Mouse (Mus musculus) forebrain, postnatal 0 days (tissue): Measurements from ENCODE around the gene Sds. TPM values are rescaled to one million over a fixed set of nuclear protein-coding genes. Genes with fewer than 3 reads are reported as not detected.

Experiments
- ATAC-seq: fragments of 200-750 bp; cut with Nextera tagmentation; 2 replicates; pipeline ENCODE4 v1.8.0; 2017; ENCODE audit warnings: mild to moderate bottlenecking, moderate library complexity
- DNase-seq: peaks from one replicate; pipeline ENCODE4 v3.0.0-alpha.2; 2015
- H3K27ac ChIP-seq: fragments of 300-500 bp; sonication (generic); 2 replicates; pipeline ENCODE4 v1.5.1; 2014; ENCODE audit warnings: low read depth, mild to moderate bottlenecking, antibody characterized with exemption, low read length, moderate library complexity, mixed read lengths
- H3K27me3 ChIP-seq: fragments of 300-500 bp; sonication (generic); 2 replicates; pipeline ENCODE4 v1.6.1; 2014; ENCODE audit warnings: mild to moderate bottlenecking, low read length, mixed read lengths; ENCODE audit not compliant: insufficient read depth
- H3K36me3 ChIP-seq: fragments of 300-500 bp; sonication (generic); 2 replicates; pipeline ENCODE4 v1.6.1; 2014; ENCODE audit warnings: mild to moderate bottlenecking, moderate library complexity; ENCODE audit not compliant: insufficient read depth
- H3K4me1 ChIP-seq: fragments of 300-500 bp; sonication (generic); 2 replicates; pipeline ENCODE4 v1.6.1; 2014; ENCODE audit warnings: antibody characterized with exemption; ENCODE audit not compliant: insufficient read depth
- H3K4me2 ChIP-seq: fragments of 300-500 bp; sonication (generic); 2 replicates; pipeline ENCODE4 v1.6.1; 2014; ENCODE audit warnings: low read depth, mild to moderate bottlenecking, moderate library complexity
- H3K4me3 ChIP-seq: fragments of 300-500 bp; sonication (generic); 2 replicates; pipeline ENCODE4 v1.5.1; 2014; ENCODE audit warnings: low read depth, low read length, mixed read lengths
- H3K9ac ChIP-seq: fragments of 300-500 bp; sonication (generic); 2 replicates; pipeline ENCODE4 v1.6.1; 2014; ENCODE audit warnings: mild to moderate bottlenecking
- H3K9me3 ChIP-seq: fragments of 300-500 bp; sonication (generic); 2 replicates; pipeline ENCODE4 v1.6.1; 2016; ENCODE audit warnings: low read length
- CTCF ChIP-seq: sonication (generic); IDR thresholded peaks from 2 replicates; pipeline ENCODE4 v1.5.1; 2016; ENCODE audit warnings: antibody characterized with exemption, control low read depth, low read depth
- WGBS: fragments of 180-500 bp; shearing (Covaris S2); extraction: QIAGEN DNeasy Blood & Tissue Kit; methylation state at CpG from one replicate; pipeline ENCODE4 v1.1.7; 2014; 5-methylcytosine and 5-hydroxymethylcytosine counted together
- polyA plus RNA-seq: library from polyadenylated mRNA; unstranded; fragments of >200 nt; fragmentation: Nextera tagmentation; extraction: Ambion mirVana; gene quantifications from 2 replicates; pipeline ENCODE4 v1.2.1, GENCODE M21; 2015
- total RNA-seq: library from RNA; depleted of rRNA; stranded (reverse); fragments of >200 nt; gene quantifications from 2 replicates; pipeline ENCODE4 v1.2.3, GENCODE M21; 2014; rRNA removed

Sds gene
- total RNA-seq (not detected in 2 replicates), polyA plus RNA-seq (not detected in 2 replicates)

DNA sequence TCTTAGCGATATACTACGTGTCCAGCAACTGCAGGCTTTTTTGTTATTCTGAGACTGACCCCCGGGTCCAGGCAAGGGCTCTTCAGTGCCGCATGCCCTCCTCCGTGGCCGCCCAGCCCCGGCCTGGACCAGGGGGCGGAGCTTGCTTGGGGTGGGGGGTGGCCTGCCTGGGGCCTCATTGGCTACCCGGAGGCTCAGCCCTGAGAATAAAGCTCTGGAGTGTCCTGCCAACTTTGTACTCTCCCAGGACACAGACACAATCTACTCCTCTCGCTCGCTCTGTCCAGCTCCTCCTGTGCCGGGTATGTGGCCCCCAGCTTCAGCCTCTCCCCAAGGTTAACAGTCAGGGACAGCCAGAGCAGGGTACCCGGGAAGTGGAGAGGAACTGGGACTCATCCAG is at the start of gene Sds:
Sds (plus strand) TSS at position 231 of the 400 bp plus-strand sequence.
- H3K9ac ChIP-seq: no peak within 1 kb of the TSS
- ATAC-seq: no peak
- TF ChIP-seq CTCF: no peak

DNA sequence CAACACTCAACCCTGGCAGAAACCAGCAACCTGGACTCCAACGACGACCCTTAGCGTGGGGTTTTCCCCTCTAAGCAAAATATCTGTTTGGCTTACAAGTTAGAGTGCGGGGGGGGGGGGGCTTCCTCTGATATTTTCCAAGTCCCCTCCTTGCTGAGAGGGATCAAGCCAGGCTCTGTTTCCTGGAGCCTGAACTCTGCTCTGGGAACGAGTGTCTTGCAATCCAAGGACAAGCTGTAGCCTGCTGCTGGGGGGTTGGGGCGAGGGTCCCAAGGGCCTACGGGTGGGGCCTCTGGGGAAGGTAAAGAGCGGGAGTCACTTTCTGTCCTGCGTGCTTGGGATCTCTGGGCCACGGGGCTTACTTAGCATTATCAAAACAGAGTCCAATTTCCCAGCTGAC is 49.8 kb upstream of the Sds start:
- Histone ChIP-seq H3K4me1 (no peaks in the 10 kb centered on the region), H3K4me3 (no peak overlapping the region), H3K27ac (no peak overlapping the region), H3K27me3 (peaks cover 69% of the 10 kb centered on the region), H3K36me3 (no peaks in the 10 kb centered on the region), H3K9ac (no peak overlapping the region), H3K9me3 (no peaks in the 10 kb centered on the region), H3K4me2 (no peak overlapping the region)
- TF ChIP-seq CTCF: no peak
- ATAC-seq (no peak), DNase-seq (no peak)
- WGBS: 3% methylated on average over 10 of the region's 10 CpGs

More for the DNA sequence above, at the start of gene Sds:
- H3K4me3 ChIP-seq: no peak within 1 kb of the TSS
- no peaks in the 10 kb centered on the region; the same call in 1 of the 2 replicates for H3K27me3 ChIP-seq
- no peak within 1 kb of the TSS for H3K4me2 ChIP-seq
- 12% methylated on average over 13 of the region's 13 CpGs for WGBS
- no peaks in the 10 kb centered on the region for H3K36me3 ChIP-seq
- H3K27ac ChIP-seq: no peak within 1 kb of the TSS
- no peaks in the 10 kb centered on the region for H3K4me1 ChIP-seq
- no peaks in the 10 kb centered on the region for H3K9me3 ChIP-seq
- DNase-seq: no peak

DNA sequence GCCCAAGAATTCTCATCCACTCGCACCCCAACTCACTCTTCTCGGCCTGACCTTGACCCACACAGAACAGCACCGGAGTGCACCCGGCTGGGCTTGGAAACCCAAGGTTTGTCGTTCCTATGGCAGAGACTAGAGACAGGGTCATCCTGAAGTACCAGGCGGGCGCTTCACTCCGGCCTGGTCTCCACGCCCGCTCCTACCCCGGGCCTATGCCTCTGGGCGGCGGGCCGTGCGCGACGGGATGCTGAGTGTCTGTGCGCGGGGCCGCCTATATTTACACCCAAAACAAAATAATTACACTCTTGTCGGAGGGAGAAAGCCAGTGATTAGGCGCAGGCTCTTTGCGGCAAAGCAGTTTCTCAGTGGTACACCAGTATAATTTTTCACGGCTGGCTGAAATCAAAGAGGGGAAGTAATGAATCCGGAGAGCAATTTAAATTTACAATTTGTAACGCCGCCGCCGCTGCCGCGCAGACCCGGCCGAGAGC is 48.8 kb upstream of the Sds start:
- Histone ChIP-seq H3K36me3 (no peaks in the 10 kb centered on the region), H3K9me3 (no peaks in the 10 kb centered on the region), H3K4me3 (peak overlapping the region; percentile 7; the same call in 1 of the 2 replicates), H3K9ac (0 out of 2 replicates have a peak overlapping the region, but pooled peaks have one; percentile 3), H3K27me3 (peaks cover 66% of the 10 kb centered on the region), H3K4me1 (no peaks in the 10 kb centered on the region), H3K27ac (no peak overlapping the region), H3K4me2 (peak overlapping the region; percentile 26)
- DNase-seq (peak; percentile 24), ATAC-seq (no peak)
- TF ChIP-seq CTCF: no peak
- under 1% methylated on average over 33 of the region's 33 CpGs for WGBS

DNA sequence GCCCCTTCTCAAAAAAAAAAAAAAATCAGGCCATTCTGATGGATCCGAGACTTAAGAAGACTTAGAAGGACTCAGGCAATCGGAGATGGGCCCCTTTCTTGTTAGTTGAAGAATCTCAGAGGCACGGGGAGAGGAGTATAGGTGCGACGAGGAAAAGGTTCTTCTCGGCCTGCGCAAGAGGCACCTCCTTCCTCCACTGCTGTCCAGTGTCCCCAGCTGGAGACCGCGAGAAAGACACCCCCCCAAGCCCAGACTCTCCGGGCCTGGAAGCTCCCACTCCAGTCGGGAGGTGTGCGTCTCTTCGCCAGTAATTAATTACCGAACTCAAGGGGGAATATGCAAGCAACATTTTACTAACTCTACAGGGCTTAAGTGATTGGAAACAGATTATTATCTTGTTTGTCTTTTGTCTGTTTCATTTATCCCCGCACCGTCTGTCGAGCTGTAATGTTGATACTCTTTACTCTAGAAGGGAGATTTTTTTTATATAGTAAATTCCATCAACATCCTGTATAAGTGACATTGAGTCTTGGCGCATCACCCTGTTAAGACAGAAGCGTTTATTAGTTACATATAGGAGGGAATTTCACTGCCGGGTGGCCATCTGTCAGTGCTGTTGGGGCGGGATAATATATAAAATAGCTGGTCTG is 48.0 kb upstream of the Sds start:
- 4% methylated on average over 21 of the region's 21 CpGs for WGBS
- H3K36me3 ChIP-seq: no peaks in the 10 kb centered on the region
- peak overlapping the region; percentile 26; the same call in 1 of the 2 replicates for H3K4me2 ChIP-seq
- no peak overlapping the region for H3K27ac ChIP-seq
- H3K27me3 ChIP-seq: peaks cover 60% of the 10 kb centered on the region
- no peak for TF ChIP-seq CTCF
- no peaks in the 10 kb centered on the region for H3K9me3 ChIP-seq
- no peak for ATAC-seq
- no peak overlapping the region for H3K9ac ChIP-seq
- H3K4me3 ChIP-seq: peak overlapping the region; percentile 7; the same call in 1 of the 2 replicates
- DNase-seq: peak; percentile 12
- no peaks in the 10 kb centered on the region for H3K4me1 ChIP-seq

DNA sequence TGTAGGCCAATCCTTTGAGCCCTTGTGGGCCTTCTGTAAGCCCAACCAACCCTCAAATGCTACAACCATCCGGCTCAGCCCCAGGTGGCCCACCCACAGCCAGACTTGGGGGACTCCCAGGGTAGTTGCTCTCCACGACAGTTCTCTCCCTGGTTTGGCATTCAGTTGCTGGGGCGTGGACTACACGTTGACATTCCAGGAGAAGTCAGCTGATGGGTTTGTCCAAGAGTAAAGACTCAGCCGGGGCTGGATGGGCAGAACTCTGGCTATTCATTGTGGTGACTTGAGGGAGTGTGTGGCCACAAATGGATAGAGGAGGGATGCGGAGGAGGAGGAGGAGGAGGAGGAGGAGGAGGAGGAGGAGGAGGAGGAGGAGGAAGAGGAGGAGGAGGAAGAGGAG is 47.3 kb upstream of the Sds start:
- Histone ChIP-seq H3K27ac (no peak overlapping the region), H3K36me3 (no peaks in the 10 kb centered on the region), H3K9ac (no peak overlapping the region), H3K9me3 (no peaks in the 10 kb centered on the region), H3K4me1 (no peaks in the 10 kb centered on the region), H3K4me3 (no peak overlapping the region), H3K27me3 (peaks cover 62% of the 10 kb centered on the region), H3K4me2 (no peak overlapping the region)
- no peak for TF ChIP-seq CTCF
- DNase-seq (no peak), ATAC-seq (no peak)
- 4% methylated on average over 5 of the region's 6 CpGs for WGBS

DNA sequence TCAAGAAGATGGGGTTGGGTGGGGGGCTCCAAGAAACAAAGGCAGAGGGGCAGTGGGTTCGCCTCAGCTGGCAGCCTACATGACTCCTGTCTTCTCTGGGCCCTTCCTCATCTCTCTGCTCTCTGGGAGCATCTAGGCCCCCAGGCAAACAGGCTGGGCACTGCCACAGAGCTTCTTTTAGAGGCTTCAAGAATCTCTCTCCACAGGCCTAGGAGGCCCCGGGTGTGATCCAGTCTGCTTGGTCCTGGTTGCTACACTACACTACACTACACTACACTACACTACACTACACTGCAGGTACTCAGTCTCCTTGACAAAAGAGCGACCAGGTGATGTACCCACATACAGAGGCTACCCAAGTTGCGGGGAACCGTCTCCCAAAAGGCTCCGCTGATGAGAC is 46.6 kb upstream of the Sds start:
- H3K27me3 ChIP-seq: peaks cover 63% of the 10 kb centered on the region
- no peak overlapping the region for H3K4me3 ChIP-seq
- ATAC-seq (no peak), DNase-seq (no peak)
- H3K9me3 ChIP-seq: no peaks in the 10 kb centered on the region
- no peak overlapping the region for H3K4me2 ChIP-seq
- 24% methylated on average over 6 of the region's 6 CpGs for WGBS
- no peaks in the 10 kb centered on the region for H3K36me3 ChIP-seq
- no peaks in the 10 kb centered on the region for H3K4me1 ChIP-seq
- no peak overlapping the region for H3K27ac ChIP-seq
- no peak for TF ChIP-seq CTCF
- H3K9ac ChIP-seq: no peak overlapping the region

DNA sequence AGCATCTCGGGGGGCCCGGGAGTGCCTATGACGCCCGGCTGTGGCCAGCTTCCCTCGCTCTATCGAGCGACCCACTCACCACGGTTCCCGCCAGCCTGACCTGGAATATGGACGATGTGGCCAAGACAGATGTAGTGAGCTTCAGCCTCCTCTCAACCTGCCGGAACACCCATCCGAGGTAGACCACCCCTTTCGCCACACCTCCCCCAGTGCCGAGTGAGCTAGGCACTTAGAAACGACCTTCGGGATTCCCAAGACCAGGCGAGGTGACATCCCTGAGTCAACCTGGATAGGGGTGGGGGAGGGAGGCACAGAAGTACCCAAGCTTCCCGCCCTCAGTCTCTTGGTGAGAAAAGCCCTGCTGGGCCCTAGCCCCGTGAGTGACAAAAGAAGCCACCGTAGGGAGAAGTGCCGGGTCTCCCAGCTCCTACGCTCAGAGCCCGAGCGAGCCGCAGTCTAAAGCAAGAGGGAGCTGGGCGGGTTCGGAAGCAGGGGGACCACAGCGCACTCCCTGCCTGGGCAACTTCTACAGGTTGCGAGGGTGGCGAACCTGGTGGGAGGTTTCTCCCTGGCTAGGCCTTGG is 45.2 kb upstream of the Sds start:
- H3K4me2 ChIP-seq: peak overlapping the region; percentile 39
- H3K27me3 ChIP-seq: peaks cover 71% of the 10 kb centered on the region
- DNase-seq (peak; percentile 32), ATAC-seq (peak; percentile 44; the same call in 1 of the 2 replicates)
- 2% methylated on average over 30 of the region's 30 CpGs for WGBS
- H3K9ac ChIP-seq: 0 out of 2 replicates have a peak overlapping the region, but pooled peaks have one; percentile 19
- H3K4me3 ChIP-seq: peak overlapping the region; percentile 28
- no peak for TF ChIP-seq CTCF
- no peaks in the 10 kb centered on the region for H3K36me3 ChIP-seq
- H3K9me3 ChIP-seq: no peaks in the 10 kb centered on the region
- no peak overlapping the region for H3K27ac ChIP-seq
- H3K4me1 ChIP-seq: no peaks in the 10 kb centered on the region
